Mouse (Mus musculus): ENCODE measurements at regions not wholly inside any gene's neighbourhood (a gene's known extent, or its start where the extent isn't known, plus 50 kb on each side); places are given as distances from the start of the nearest gene placed in this dataset.
"Not testable (repeated sequence)": the region's sequence is repeated elsewhere in the genome, so short reads cannot be mapped to it uniquely, and the experiment has no call there.

- DNase-seq, result no peak
Measured at GRCm38 (mm10) chr13:99128979-99129378, 55.6 kb upstream of the Zfp366 start.

DNA sequence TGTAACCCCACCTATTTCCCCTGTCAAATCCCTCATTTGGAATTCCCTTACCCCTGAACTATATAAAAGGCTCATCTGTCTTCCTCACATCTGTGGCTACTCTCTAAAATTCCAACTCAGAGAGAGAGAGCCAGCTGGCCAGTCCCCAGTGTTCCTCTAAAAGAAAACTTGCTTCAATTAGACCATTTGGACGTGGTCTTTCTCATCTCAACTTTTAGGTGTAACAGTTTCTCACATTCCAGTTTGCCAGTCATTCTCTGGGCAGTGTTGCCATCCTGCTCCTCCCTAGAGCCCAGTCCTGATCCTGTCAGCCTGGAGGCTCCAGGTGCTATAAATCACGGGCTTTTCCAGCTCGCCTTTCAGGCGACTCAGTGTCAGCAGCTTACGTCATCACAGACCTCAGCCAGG, 56.3 kb upstream of the Zfp366 start:
- DNase-seq, result no peak

DNA sequence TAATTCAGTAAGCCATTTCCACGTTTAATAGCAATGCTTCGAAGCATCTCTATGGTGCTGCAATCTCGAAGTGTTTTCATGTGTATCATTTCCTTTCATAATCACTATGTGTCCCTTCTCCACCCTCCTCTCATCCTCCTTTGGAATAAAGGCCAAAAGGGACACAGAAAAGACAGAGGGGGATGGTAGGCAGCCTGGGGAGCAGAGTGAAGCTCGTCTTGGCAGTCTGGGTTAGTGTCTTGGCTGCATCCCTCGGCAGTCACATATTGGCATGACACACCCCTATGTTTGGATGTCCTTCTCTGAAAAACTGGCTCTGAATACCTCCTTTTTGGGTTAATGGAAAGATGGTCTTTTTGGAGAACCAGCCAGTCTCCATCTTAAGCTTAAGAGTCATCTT, 56.9 kb upstream of the Zfp366 start:
- DNase-seq, result no peak

- not testable (repeated sequence) for DNase-seq
Measured at GRCm38 (mm10) chr13:99126971-99127370, 57.7 kb upstream of the Zfp366 start.

DNA sequence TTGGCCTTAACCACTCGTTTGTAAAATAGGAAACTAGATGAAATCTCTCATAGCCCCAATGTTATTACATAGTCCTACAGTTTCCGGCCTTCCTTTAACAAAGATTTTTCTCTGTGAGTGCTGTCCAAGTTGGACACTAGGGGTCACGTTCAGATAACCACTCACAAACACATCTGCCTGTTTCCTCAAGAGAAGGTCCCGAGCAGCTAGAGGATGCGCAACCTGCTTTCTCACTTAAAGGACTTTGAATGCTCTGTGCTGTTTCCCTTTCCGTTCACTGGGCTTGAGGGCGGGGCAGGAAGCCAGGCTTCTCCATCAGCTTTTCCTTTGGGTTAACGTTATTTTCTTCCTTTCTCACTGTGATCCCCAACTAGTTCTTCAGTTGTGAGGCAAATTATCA, 58.1 kb upstream of the Zfp366 start:
- no peak for DNase-seq

DNA sequence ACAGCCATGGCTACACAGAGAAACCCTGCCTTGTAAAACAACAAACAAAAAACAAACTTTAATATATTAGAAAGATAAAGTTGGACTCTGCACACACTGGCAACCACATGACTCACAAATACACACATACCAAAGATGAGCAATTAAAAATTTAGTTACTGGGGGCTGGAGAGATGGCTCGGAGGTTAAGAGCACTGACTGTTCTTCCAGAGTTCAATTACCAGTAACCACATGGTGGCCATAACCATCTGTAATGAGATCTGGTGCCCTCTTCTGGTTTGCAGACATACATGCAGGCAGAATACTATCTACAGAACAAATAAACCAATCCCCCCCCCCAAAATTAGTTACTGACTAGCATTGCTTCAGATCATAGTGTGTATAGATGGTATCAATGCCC, 58.7 kb upstream of the Zfp366 start:
- DNase-seq, result peak in 1 of 2 experiments; percentile 15

DNA sequence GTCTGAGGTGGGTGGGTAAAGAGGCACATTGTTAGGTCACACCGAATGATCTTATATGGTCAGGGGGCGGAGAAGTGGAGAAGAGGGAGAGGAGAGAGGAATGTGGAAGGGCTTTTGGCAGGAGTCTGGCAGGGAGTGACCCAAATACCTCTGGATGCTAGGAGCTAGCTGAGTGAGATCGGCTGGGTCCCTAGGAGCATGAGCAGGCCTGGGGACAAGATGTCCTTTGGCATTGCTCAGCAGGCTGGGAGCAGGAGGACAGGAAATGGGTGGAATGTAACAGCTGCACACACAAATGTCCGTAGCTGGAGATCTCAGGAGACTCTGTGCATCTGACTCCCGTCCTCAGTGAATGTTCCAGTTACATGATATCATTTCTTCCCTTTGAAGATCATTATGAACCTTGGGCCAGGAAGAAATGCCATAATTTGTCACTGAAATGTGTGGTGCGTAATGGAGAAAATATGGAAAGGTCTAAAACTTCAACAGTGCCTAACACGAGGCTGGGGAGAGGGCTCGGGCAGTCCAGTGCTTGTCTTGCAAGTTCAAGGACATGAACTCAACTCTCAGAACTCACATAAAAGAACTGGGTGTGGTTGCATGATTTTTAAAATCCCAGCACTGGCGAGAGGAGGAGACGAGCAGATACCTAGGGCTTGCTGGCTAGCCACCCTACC, 59.6 kb upstream of the Zfp366 start:
- DNase-seq, result no peak

GRCm38 (mm10) chr13:99124141-99124540, 60.5 kb upstream of the Zfp366 start:
- DNase-seq, result no peak

GRCm38 (mm10) chr13:99123476-99124140, 61.0 kb upstream of the Zfp366 start:
- DNase-seq, result no peak

DNA sequence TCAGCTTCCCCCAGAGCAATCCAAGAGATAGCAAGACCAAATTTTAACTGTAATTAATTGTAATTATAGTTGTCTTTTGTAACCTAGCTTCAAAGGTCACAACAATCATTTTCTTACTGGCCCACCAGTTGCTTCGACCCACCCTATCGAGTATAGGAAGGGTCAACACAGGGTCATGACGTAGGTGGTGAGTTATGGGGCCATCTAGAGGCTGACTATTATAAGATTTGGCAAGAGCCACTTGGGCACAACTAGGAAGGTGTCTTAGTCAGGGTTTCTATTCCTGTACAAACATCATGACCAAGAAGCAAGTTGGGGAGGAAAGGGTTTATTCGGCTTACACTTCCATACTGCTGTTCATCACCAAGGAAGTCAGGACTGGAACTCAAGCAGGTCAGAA, 62.1 kb upstream of the Zfp366 start:
- DNase-seq, result not testable (repeated sequence)

DNA sequence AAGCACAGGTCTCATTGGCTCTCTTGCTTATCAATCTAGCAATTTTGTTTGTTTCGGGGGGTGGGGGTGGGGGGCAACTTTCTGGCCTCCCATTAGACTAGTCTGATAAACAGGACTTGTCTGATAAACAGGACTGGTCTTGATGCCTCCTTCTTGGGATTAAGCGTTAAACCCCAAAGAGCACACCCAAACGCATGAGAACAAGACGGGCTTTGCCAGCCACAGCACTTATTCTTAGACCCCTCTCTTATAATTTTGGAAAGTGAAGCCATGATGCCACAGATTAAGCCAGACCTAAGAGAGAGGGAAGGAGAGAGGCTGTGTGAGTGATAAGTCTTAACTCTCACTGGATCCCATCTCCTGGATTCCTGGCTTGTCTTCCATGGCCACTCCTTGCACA, 63.5 kb upstream of the Zfp366 start:
- no peak for DNase-seq

- DNase-seq, result no peak
Measured at GRCm38 (mm10) chr13:99119941-99120340, 64.7 kb upstream of the Zfp366 start.

DNA sequence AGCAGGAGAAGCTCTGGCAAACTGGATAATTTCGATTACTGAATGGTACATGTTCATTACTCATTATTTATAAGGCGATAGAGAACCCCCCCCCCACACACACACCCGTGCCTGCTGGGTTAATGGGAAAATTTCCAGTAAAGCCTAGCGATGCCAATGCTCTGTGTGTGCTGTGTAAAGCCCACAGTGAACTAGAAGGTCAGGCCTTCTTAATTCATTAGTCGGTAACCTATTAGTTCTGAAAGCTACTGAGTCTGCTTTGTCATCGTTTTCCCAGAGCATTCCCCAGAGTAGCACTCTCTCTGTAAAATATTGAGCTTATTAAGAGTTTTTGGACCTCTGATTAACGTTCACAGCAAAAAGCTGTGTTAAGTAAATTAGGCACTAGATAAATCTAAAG, 65.7 kb upstream of the Zfp366 start:
- DNase-seq, result no peak

- peak; percentile 39 to 47 for DNase-seq
Measured at GRCm38 (mm10) chr13:99115541-99115940, 69.1 kb upstream of the Zfp366 start.

GRCm38 (mm10) chr13:99114565-99114964, 70.1 kb upstream of the Zfp366 start:
- no peak for DNase-seq

DNA sequence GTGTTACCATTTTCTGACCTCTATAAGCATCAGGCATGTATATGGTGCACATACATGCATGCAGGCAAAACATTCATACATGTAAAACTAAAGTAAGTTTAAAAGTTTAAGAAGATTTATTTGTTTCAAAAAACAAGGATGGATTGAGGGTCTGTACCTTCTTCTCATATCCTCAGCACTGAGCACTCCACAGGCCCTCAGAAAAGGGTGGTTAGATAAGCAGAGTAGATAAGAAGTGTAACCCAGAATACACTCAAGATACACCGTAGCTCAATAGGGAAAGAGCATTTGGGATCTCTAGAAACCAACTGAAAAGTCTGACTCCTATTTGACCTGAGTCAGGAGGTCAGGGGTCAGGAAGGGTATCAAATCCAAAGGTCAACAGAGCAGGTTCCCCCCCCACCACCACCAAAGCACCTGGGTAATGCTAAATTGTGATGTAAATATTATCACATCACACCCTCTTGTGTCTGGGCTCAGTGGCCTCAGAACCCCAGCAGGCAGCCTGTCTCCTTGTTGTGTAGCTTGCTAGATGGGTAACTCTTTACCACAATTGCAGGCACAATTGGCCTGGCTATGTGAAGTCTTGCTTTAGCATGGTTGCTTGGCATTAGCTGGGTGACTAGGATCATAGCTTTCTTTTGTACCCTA, 72.8 kb upstream of the Zfp366 start:
- DNase-seq, result no peak

- no peak for DNase-seq
Measured at GRCm38 (mm10) chr13:99107983-99108382, 76.6 kb upstream of the Zfp366 start.

DNA sequence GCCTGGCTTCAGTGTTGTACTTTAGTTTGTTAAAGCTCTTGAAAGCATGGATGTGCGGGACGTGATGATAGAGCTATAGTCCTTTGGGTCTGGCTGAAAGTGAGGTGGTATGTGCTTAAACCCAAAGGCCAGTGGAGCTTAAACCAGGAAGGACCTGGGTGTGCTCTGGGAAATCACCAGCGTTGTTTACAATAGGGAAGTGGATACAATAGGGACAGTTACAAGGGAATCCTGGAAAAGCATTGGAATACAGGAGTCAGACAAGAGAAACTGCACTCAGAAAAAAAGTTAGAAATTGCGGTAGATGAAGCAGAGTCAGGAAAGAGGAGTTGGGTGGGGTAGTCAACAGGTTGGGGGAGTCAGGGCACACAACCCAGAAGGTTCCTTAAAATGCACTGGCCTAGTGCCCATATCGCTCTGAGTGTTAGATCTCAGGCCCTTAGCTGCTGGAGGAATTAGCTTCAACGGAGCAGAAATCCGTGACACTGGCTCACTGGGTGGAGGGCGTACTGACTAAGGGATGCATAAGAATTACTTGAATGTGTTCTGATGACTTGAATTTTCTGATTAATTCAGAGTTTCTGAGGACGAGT, 82.4 kb upstream of the Zfp366 start:
- DNase-seq, result no peak

DNA sequence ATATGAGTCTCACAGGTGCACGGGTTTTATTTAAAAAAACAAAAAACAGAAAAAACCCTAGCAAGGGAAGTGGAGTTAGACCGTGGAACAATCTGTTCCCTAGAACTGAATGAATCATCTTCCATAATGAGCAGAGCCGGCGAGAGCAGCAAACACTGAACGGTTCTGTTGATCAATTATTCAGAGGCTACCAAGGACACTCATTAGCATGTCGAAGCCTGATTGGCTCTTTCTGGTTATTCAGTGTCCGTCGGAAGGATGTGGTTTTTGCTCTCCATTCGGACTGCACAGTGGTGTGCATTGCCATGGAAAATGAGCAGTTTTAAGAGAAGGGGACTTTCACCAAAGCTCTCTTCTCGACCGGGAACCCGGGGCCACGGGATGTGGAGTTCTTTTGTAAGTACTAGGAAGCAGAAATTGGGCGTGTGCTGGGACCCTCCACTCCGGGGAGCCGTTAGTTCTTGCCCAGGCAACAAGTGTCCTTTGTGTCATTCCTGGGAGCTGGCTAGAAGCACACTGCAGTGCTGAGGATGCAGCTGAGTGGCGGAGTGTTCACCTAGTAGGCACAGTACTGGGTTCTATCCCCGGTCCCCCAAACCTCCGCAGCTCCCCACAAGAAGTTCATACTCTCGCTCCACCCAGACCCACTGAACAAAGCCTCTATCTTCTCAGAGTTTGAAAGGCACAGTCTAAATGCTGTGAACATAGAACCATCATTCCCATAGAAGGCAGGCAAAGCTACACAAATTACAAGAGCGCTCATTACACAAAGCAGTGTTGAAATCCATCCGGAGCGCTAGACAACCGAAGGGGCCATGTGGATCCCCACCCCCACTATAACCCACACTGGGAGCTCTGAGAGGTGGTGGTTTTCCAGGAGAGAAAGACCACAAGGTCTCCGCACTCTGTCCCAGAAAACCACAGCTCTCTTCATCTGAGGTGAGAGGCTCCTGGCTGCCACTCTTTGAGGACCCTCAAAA, 83.9 kb upstream of the Zfp366 start:
- peak in 1 of 2 experiments; percentile 7 for DNase-seq

DNA sequence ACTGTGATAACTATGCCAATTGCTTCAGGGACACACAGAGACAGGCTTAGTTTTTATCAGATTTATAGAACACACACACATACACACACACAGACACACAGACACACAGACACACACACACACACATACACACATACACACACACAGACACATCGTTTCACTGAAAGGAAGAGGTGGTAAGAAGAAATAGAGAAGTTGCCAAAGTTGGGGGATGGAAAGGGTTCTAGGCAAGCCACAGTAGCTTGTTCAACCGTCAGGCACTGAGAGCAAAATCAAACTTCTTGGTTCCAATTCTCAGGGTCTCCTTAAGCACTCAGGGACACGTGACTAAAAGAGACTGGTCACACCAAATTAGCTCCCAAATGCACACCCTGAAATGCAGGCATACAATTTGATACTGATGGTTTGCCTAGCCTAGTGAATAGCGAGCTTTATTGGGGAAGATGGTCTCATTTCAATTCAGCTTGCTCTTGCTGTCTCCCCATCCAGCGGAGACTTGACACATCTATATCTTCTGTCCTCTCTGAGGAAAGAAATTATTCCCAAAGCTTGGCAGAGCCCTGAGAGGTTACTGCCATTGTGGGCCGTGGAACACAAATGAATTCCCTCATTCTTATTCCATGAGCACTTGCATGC, 84.7 kb upstream of the Zfp366 start:
- DNase-seq, result no peak

DNA sequence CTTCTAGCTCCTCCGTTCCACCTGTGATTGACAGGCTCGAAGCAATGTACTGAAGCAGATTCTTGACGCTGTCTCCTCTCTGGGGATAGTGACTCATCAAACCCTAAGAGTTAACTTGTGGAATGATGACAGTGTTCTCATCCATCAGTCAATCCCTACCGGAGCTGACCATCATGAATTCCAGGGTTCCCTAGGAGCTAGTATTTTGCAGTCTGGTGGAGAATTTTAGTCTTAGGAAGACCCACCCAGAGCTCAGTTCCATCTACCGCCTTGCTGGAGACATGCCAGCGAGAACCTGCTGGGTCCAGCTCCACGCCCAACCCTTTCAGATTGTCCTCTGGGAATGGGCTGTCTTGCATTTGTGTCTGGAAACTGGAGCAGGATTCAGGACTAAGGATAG, 85.4 kb upstream of the Zfp366 start:
- DNase-seq, result no peak

Data from B cell, adult 2 months (primary cell).